Mouse (Mus musculus) liver, embryonic 13.5 days (tissue): Measurements from ENCODE around the gene Ermp1. TPM values are rescaled to one million over a fixed set of nuclear protein-coding genes. Genes with fewer than 3 reads are reported as not detected.
A peak's percentile ranks its signal among the peaks of the same experiment; 100 is the strongest.

Experiments
- ATAC-seq: fragments of 200-750 bp; cut with Nextera tagmentation; 2 replicates; pipeline ENCODE4 v1.8.0; 2017; ENCODE audit warnings: low read depth, mild to moderate bottlenecking, moderate number of reproducible peaks, moderate library complexity
- DNase-seq: peaks from one replicate; pipeline ENCODE4 v3.0.0; 2022
- H3K27ac ChIP-seq: fragments of 300-500 bp; sonication (generic); 2 replicates; pipeline ENCODE4 v1.5.1; 2015; ENCODE audit warnings: moderate library complexity, mild to moderate bottlenecking, inconsistent platforms
- H3K27me3 ChIP-seq: fragments of 300-500 bp; sonication (generic); 2 replicates; pipeline ENCODE4 v1.6.1; 2015; ENCODE audit warnings: mild to moderate bottlenecking, inconsistent platforms
- H3K36me3 ChIP-seq: fragments of 300-500 bp; sonication (generic); 2 replicates; pipeline ENCODE4 v1.6.1; 2015; ENCODE audit warnings: mild to moderate bottlenecking, inconsistent platforms
- H3K4me1 ChIP-seq: fragments of 300-500 bp; sonication (generic); replicated peaks from 2 replicates; pipeline ENCODE4 v1.6.1; 2015; ENCODE audit warnings: inconsistent platforms
- H3K4me2 ChIP-seq: fragments of 300-500 bp; sonication (generic); 2 replicates; pipeline ENCODE4 v1.6.1; 2015; ENCODE audit warnings: inconsistent platforms, mild to moderate bottlenecking, moderate library complexity
- H3K4me3 ChIP-seq: fragments of 300-500 bp; sonication (generic); replicated peaks from 2 replicates; pipeline ENCODE4 v1.5.1; 2015; ENCODE audit warnings: mild to moderate bottlenecking, inconsistent platforms
- H3K9ac ChIP-seq: fragments of 300-500 bp; sonication (generic); 2 replicates; pipeline ENCODE4 v1.6.1; 2015; ENCODE audit warnings: mild to moderate bottlenecking, inconsistent platforms
- H3K9me3 ChIP-seq: fragments of 300-500 bp; sonication (generic); replicated peaks from 2 replicates; pipeline ENCODE4 v1.6.1; 2016; ENCODE audit warnings: inconsistent platforms
- WGBS: fragments of 180-500 bp; shearing (Covaris S2); methylation state at CpG from one replicate; pipeline ENCODE4 v1.1.7; 2015; ENCODE audit not compliant: insufficient replicate concordance; 5-methylcytosine and 5-hydroxymethylcytosine counted together
- polyA plus RNA-seq: library from polyadenylated mRNA; unstranded; fragments of >200 nt; fragmentation: Nextera tagmentation; extraction: Ambion mirVana; gene quantifications from 2 replicates; pipeline ENCODE4 v1.2.1, GENCODE M21; 2015

Ermp1 gene
- polyA plus RNA-seq, 1 experiment from 2014 or later: 9.0 TPM

DNA sequence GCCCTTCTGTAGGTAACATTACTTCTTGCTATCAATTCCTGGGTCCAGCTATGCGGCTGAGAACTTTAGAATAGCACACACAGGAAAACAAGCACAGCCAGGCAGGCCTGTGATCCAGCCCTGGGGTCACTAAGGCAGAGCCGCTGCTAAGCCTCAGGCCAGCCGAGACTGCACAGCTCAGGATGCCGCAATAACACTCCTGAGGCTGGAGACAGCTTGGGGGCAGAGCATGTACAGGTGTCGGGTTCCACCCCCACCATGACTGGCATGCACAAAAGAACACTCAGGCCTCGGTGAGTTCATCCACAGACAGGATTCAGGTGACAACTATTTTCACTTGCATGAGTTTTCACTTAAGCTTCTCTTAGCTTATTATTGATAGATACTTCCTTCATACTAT is 6.0 kb downstream of the Ermp1 start:
- peaks cover 26% of the 10 kb centered on the region for H3K4me1 ChIP-seq
- H3K9me3 ChIP-seq: no peaks in the 10 kb centered on the region
- no peaks in the 10 kb centered on the region for H3K27me3 ChIP-seq
- WGBS: 74% methylated on average over 6 of the region's 6 CpGs
- DNase-seq: no peak
- ATAC-seq: no peak
- no peak overlapping the region for H3K9ac ChIP-seq
- H3K4me3 ChIP-seq: no peak overlapping the region
- no peak overlapping the region for H3K4me2 ChIP-seq
- no peak overlapping the region for H3K27ac ChIP-seq
- H3K36me3 ChIP-seq: peaks cover 44% of the 10 kb centered on the region

DNA sequence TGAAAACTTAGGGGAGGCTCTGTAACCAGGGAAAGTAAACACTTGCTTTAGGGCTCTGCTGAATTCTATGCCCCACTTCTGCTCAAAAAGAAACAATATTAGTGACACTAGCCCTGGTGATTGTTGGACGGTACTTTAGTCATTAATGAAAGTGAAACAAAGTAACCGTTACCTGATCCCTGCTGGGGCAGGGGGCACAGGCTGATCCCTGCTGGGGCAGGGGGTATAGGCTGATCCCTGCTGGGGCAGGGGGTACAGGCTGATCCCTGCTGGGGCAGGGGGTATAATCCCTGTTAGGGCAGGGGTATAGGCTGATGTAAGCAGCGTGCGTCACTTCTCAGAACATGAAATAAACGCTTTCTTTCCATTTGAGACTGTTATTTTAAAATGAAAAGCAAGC is 6.7 kb downstream of the Ermp1 start:
- H3K4me1 ChIP-seq: peaks cover 21% of the 10 kb centered on the region
- H3K9me3 ChIP-seq: no peaks in the 10 kb centered on the region
- DNase-seq: no peak
- H3K36me3 ChIP-seq: peaks cover 51% of the 10 kb centered on the region
- no peak overlapping the region for H3K4me2 ChIP-seq
- WGBS: 85% methylated on average over 5 of the region's 5 CpGs
- H3K9ac ChIP-seq: no peak overlapping the region
- no peak for ATAC-seq
- H3K4me3 ChIP-seq: no peak overlapping the region
- H3K27me3 ChIP-seq: no peaks in the 10 kb centered on the region
- H3K27ac ChIP-seq: no peak overlapping the region

- Histone ChIP-seq H3K27ac (no peak overlapping the region), H3K9ac (no peak overlapping the region), H3K4me3 (no peak overlapping the region), H3K9me3 (no peaks in the 10 kb centered on the region), H3K4me2 (no peak overlapping the region), H3K4me1 (peaks cover 17% of the 10 kb centered on the region), H3K36me3 (peaks cover 53% of the 10 kb centered on the region), H3K27me3 (no peaks in the 10 kb centered on the region)
- WGBS: 27% methylated on average over 9 of the region's 9 CpGs
- peak; percentile 47 for ATAC-seq
- no peak for DNase-seq
Observed at GRCm38 (mm10) chr19:29641055-29641454, 7.2 kb downstream of the Ermp1 start.

DNA sequence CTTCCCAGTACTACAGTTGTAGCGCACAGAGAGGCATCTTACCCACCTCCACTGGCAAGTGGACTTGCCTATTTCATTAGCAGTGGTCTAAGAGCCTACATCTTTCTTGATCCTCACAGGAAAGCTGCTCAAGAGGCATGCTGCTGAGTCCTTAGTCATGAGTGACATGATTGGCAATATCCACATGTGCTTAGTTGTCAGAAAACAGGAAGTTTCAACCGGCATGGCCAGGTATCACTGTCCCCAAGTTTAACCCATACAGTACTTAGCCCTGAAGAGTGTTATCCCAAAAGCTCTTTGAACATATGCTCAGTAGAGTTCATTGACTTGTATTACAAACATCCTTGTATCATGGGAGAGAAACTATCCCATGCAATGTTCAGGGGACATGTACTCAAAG is 36.1 kb downstream of the Ermp1 start:
- peaks cover 13% of the 10 kb centered on the region for H3K4me1 ChIP-seq
- DNase-seq: no peak
- no peaks in the 10 kb centered on the region for H3K9me3 ChIP-seq
- no peak overlapping the region for H3K4me2 ChIP-seq
- no peak for ATAC-seq
- no peaks in the 10 kb centered on the region for H3K27me3 ChIP-seq
- no peak overlapping the region for H3K9ac ChIP-seq
- H3K36me3 ChIP-seq: peaks cover 58% of the 10 kb centered on the region
- 55% methylated on average over 2 of the region's 2 CpGs for WGBS
- H3K27ac ChIP-seq: no peak overlapping the region
- H3K4me3 ChIP-seq: no peak overlapping the region

GRCm38 (mm10) chr19:29610907-29611306 is 37.3 kb downstream of the Ermp1 start:
- Histone ChIP-seq H3K4me2 (0 out of 2 replicates have a peak overlapping the region, but pooled peaks have one; percentile 0), H3K9ac (no peak overlapping the region), H3K27me3 (no peaks in the 10 kb centered on the region), H3K4me3 (no peak overlapping the region), H3K9me3 (no peaks in the 10 kb centered on the region), H3K4me1 (peaks cover 13% of the 10 kb centered on the region), H3K36me3 (peaks cover 48% of the 10 kb centered on the region), H3K27ac (peak overlapping the region; percentile 55; the same call in 1 of the 2 replicates)
- 43% methylated on average over 10 of the region's 10 CpGs for WGBS
- DNase-seq (peak; percentile 51), ATAC-seq (peak; percentile 92)

GRCm38 (mm10) chr19:29608212-29608611 is 40.0 kb downstream of the Ermp1 start:
- 72% methylated on average over 4 of the region's 4 CpGs for WGBS
- Histone ChIP-seq H3K4me3 (no peak overlapping the region), H3K9ac (no peak overlapping the region), H3K27me3 (no peaks in the 10 kb centered on the region), H3K9me3 (no peaks in the 10 kb centered on the region), H3K4me2 (no peak overlapping the region), H3K36me3 (peaks cover 35% of the 10 kb centered on the region), H3K27ac (no peak overlapping the region; the same call in 1 of the 2 replicates), H3K4me1 (peaks cover 13% of the 10 kb centered on the region)
- DNase-seq (no peak), ATAC-seq (no peak)

DNA sequence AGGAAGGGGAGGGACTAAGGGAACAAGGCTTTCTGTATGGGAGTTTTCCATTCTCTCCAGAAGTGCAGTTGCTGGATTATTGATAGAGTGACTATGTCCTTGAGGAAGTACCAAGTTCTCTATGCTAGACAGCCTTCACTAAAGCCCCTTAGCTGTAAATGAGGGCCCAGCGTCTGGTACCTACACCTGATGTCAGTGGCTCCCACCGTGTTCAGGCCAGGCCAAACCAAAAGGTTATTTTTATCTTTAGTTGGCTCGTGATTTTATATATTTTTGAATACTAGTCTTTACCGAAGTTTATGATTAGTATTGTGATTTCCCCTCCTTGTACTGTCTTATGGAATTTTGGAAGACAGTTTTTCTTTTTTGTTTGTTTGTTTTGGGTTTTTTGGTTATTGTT is 40.7 kb downstream of the Ermp1 start:
- H3K27me3 ChIP-seq: no peaks in the 10 kb centered on the region
- no peak overlapping the region for H3K4me2 ChIP-seq
- ATAC-seq (no peak), DNase-seq (no peak)
- H3K36me3 ChIP-seq: peaks cover 31% of the 10 kb centered on the region
- H3K9ac ChIP-seq: no peak overlapping the region
- 79% methylated on average over 4 of the region's 4 CpGs for WGBS
- no peaks in the 10 kb centered on the region for H3K9me3 ChIP-seq
- peaks cover 13% of the 10 kb centered on the region for H3K4me1 ChIP-seq
- no peak overlapping the region for H3K4me3 ChIP-seq
- no peak overlapping the region for H3K27ac ChIP-seq

- Histone ChIP-seq H3K27ac (no peak overlapping the region), H3K4me3 (no peak overlapping the region), H3K9me3 (no peaks in the 10 kb centered on the region), H3K4me1 (no peaks in the 10 kb centered on the region; the same call in 1 of the 2 replicates), H3K9ac (no peak overlapping the region), H3K27me3 (no peaks in the 10 kb centered on the region), H3K4me2 (no peak overlapping the region), H3K36me3 (peaks cover 23% of the 10 kb centered on the region)
- no peak for DNase-seq
- 89% methylated on average over 3 of the region's 3 CpGs for WGBS
- ATAC-seq: no peak
Observed at GRCm38 (mm10) chr19:29604653-29605052, 43.6 kb downstream of the Ermp1 start.

GRCm38 (mm10) chr19:29603548-29604353 is 44.5 kb downstream of the Ermp1 start:
- no peak for ATAC-seq
- Histone ChIP-seq H3K9me3 (no peaks in the 10 kb centered on the region), H3K36me3 (peaks cover 30% of the 10 kb centered on the region), H3K27me3 (no peaks in the 10 kb centered on the region), H3K4me3 (no peak overlapping the region), H3K9ac (no peak overlapping the region), H3K4me2 (no peak overlapping the region), H3K27ac (no peak overlapping the region), H3K4me1 (no peaks in the 10 kb centered on the region)
- WGBS: 73% methylated on average over 14 of the region's 14 CpGs
- DNase-seq: no peak

DNA sequence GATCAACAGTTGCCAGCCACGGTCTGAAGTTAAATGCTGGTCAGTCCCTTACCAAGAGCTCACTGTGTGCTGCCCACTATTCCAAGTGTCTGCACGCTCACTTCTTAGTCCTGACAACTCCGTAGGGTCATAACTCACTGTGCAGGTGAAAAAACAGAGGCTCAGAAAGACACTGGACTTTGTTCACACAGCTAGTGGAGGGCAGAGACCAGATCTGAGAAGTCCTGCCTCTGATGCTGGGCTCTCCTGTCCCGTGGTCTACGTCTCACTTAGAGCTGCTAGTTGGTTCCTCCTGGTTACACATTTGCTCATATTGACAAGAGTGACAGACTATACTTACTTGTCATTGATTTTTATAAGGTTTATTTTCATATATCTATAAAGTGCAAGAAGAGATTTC is 49.2 kb downstream of the Ermp1 start:
- Histone ChIP-seq H3K4me1 (no peaks in the 10 kb centered on the region), H3K36me3 (peaks cover 47% of the 10 kb centered on the region), H3K27ac (no peak overlapping the region), H3K4me2 (no peak overlapping the region), H3K27me3 (no peaks in the 10 kb centered on the region), H3K9me3 (no peaks in the 10 kb centered on the region), H3K4me3 (no peak overlapping the region), H3K9ac (no peak overlapping the region)
- no peak for DNase-seq
- WGBS: 72% methylated on average over 5 of the region's 5 CpGs
- ATAC-seq: no peak

GRCm38 (mm10) chr19:29596985-29597384 is 51.2 kb downstream of the Ermp1 start:
- H3K27me3 ChIP-seq: no peaks in the 10 kb centered on the region
- ATAC-seq (peak; percentile 55; the same call in 1 of the 2 replicates), DNase-seq (peak; percentile 24)
- H3K9ac ChIP-seq: no peak overlapping the region
- peaks cover 36% of the 10 kb centered on the region for H3K36me3 ChIP-seq
- H3K4me2 ChIP-seq: no peak overlapping the region
- no peak overlapping the region for H3K4me3 ChIP-seq
- no peaks in the 10 kb centered on the region for H3K9me3 ChIP-seq
- no peaks in the 10 kb centered on the region for H3K4me1 ChIP-seq
- 72% methylated on average over 2 of the region's 2 CpGs for WGBS
- H3K27ac ChIP-seq: no peak overlapping the region

DNA sequence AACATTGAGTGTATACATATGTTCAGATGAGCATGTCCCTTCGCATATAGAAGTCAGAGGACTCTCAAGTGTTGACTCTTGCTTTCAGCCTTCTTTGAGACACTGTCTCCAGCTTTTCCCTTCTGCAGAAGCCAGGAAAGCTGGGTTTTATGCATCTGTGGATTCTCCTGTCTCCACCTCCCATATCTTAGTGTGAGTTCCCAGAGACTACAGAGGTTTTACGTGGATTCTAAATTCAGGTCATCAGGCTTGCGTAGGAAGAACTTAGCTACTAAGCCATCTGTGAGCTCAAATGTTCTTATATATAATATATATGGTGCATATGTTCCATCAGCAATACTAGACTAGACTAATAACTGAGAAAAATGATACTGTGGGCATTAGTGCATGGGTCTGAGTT is 51.9 kb downstream of the Ermp1 start:
- no peaks in the 10 kb centered on the region for H3K9me3 ChIP-seq
- no peak overlapping the region for H3K9ac ChIP-seq
- H3K36me3 ChIP-seq: peaks cover 36% of the 10 kb centered on the region
- no peaks in the 10 kb centered on the region for H3K4me1 ChIP-seq
- WGBS: 88% methylated on average over 3 of the region's 3 CpGs
- no peak for DNase-seq
- H3K27ac ChIP-seq: no peak overlapping the region
- H3K4me2 ChIP-seq: no peak overlapping the region
- H3K27me3 ChIP-seq: no peaks in the 10 kb centered on the region
- no peak overlapping the region for H3K4me3 ChIP-seq
- no peak for ATAC-seq
